Mouse (Mus musculus) lung, postnatal 0 days (tissue): ENCODE measurements around the gene Tango2. TPM values are rescaled to one million over a fixed set of nuclear protein-coding genes. Genes with fewer than 3 reads are reported as not detected.

Experiments used
- ATAC-seq: fragments of 200-750 bp; cut with Nextera tagmentation; 2 replicates; pipeline ENCODE4 v1.8.0; 2017; ENCODE audit warnings: moderate library complexity
- DNase-seq: peaks from one replicate; pipeline ENCODE4 v3.0.0-alpha.2; 2016; ENCODE audit warnings: low spot score
- H3K27ac ChIP-seq: fragments of 300-500 bp; sonication (generic); 2 replicates; pipeline ENCODE4 v1.5.1; 2014; ENCODE audit warnings: antibody characterized with exemption, mild to moderate bottlenecking, low read length, mixed read lengths
- H3K27me3 ChIP-seq: fragments of 300-500 bp; sonication (generic); replicated peaks from 2 replicates; pipeline ENCODE4 v1.6.1; 2014; ENCODE audit warnings: low read length, mixed read lengths; ENCODE audit not compliant: insufficient read depth
- H3K36me3 ChIP-seq: fragments of 300-500 bp; sonication (generic); 2 replicates; pipeline ENCODE4 v1.6.1; 2014; ENCODE audit warnings: low read length, mixed read lengths; ENCODE audit not compliant: insufficient read depth
- H3K4me1 ChIP-seq: fragments of 300-500 bp; sonication (generic); 2 replicates; pipeline ENCODE4 v1.6.1; 2014; ENCODE audit warnings: antibody characterized with exemption, low read depth, low read length, mixed read lengths; ENCODE audit not compliant: insufficient read depth
- H3K4me2 ChIP-seq: fragments of 300-500 bp; sonication (generic); replicated peaks from 2 replicates; pipeline ENCODE4 v1.6.1; 2014; ENCODE audit warnings: low read depth, mild to moderate bottlenecking, low read length, moderate library complexity, mixed read lengths
- H3K4me3 ChIP-seq: fragments of 300-500 bp; sonication (generic); 2 replicates; pipeline ENCODE4 v1.5.1; 2014; ENCODE audit warnings: low read depth, low read length
- H3K9ac ChIP-seq: fragments of 300-500 bp; sonication (generic); replicated peaks from 2 replicates; pipeline ENCODE4 v1.6.1; 2014; ENCODE audit warnings: low read depth, mild to moderate bottlenecking
- H3K9me3 ChIP-seq: fragments of 300-500 bp; sonication (generic); 2 replicates; pipeline ENCODE4 v1.6.1; 2016; ENCODE audit warnings: low read length, mixed read lengths
- CTCF ChIP-seq: IDR thresholded peaks from 2 replicates; pipeline ENCODE4 v1.5.1; 2016; ENCODE audit warnings: antibody characterized with exemption, mild to moderate bottlenecking
- EP300 ChIP-seq: IDR thresholded peaks from 2 replicates; pipeline ENCODE4 v1.6.1; 2016; ENCODE audit warnings: antibody characterized with exemption, mild to moderate bottlenecking, control low read depth
- WGBS: fragments of 180-500 bp; shearing (Covaris S2); extraction: QIAGEN DNeasy Blood & Tissue Kit; methylation state at CpG from one replicate; pipeline ENCODE4 v1.1.7; 2014; 5-methylcytosine and 5-hydroxymethylcytosine counted together
- polyA plus RNA-seq: library from polyadenylated mRNA; unstranded; fragments of >200 nt; fragmentation: Nextera tagmentation; extraction: Ambion mirVana; gene quantifications from 2 replicates; pipeline ENCODE4 v1.2.1, GENCODE M21; 2015

The Tango2 gene
- polyA plus RNA-seq, 1 experiment from 2014 or later, result 25.2 TPM

DNA sequence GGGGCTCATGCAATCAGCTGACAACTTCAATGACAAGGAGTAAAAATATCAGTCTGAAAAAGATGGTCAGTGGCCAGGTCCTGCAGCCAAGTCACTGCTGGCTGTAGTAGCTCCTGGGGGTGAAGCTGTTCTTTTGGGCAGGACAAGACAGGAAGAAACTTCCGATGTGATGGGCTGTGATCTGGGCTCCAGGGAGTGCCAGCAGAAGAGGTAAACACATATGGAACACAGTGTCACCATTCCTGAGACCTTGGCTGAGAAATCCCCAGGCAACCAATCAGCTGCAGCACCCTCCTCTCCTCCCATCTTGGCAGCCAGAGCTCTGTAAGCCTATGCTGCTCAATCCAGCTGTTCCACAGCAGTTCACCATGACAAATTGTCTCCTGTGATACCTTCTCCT, 8.0 kb downstream of the Tango2 start:
- Histone ChIP-seq H3K4me2 (no peak overlapping the region), H3K36me3 (no peaks in the 10 kb centered on the region), H3K27ac (peak overlapping the region; percentile 9), H3K9ac (no peak overlapping the region), H3K4me3 (no peak overlapping the region), H3K27me3 (no peaks in the 10 kb centered on the region), H3K9me3 (no peaks in the 10 kb centered on the region), H3K4me1 (peaks cover 9% of the 10 kb centered on the region; the same call in 1 of the 2 replicates)
- 38% methylated on average over 1 of the region's 1 CpGs for WGBS
- TF ChIP-seq CTCF, result no peak
- TF ChIP-seq EP300, result peak; percentile 92
- DNase-seq (peak; percentile 89), ATAC-seq (peak; percentile 63)

GRCm38 (mm10) chr16:18337261-18337660, 10.6 kb downstream of the Tango2 start:
- Histone ChIP-seq H3K9ac (no peak overlapping the region), H3K27me3 (no peaks in the 10 kb centered on the region), H3K27ac (no peak overlapping the region), H3K4me3 (no peak overlapping the region), H3K36me3 (no peaks in the 10 kb centered on the region), H3K9me3 (no peaks in the 10 kb centered on the region), H3K4me1 (peaks cover 7% of the 10 kb centered on the region; the same call in 1 of the 2 replicates), H3K4me2 (no peak overlapping the region)
- ATAC-seq (no peak), DNase-seq (no peak)
- no peak for TF ChIP-seq EP300
- TF ChIP-seq CTCF, result no peak
- WGBS, result 77% methylated on average over 4 of the region's 4 CpGs

DNA sequence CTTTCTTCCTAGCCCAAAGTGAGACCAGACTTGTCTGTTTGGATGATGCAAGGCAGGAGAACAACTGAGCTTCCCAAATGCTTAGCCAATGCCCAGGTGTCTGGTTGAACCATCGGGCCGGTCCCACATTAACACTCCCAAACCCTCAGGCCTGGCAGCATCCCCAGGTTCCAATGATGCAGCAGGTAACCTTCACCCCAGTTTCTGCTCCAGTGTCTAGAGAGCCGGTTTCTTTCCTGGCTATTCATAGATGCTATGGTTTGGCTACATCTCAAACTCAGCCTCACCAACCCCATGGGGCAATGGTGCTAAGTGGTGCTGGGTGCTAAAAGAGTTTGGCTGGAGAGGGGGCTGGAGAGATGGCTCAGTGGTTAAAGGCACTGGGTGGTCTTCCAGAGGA, 11.9 kb downstream of the Tango2 start:
- Histone ChIP-seq H3K4me1 (0 out of 2 replicates have a peak, but pooled peaks cover 4% of the 10 kb centered on the region), H3K9ac (no peak overlapping the region), H3K9me3 (no peaks in the 10 kb centered on the region), H3K4me3 (no peak overlapping the region), H3K27me3 (no peaks in the 10 kb centered on the region), H3K27ac (no peak overlapping the region), H3K36me3 (no peaks in the 10 kb centered on the region), H3K4me2 (no peak overlapping the region)
- TF ChIP-seq CTCF (no peak), EP300 (no peak)
- 96% methylated on average over 3 of the region's 3 CpGs for WGBS
- DNase-seq, result no peak
- ATAC-seq, result no peak

GRCm38 (mm10) chr16:18333976-18334375, 13.9 kb downstream of the Tango2 start:
- Histone ChIP-seq H3K4me3 (no peak overlapping the region), H3K9me3 (no peaks in the 10 kb centered on the region), H3K27me3 (no peaks in the 10 kb centered on the region), H3K36me3 (no peaks in the 10 kb centered on the region), H3K4me1 (0 out of 2 replicates have a peak, but pooled peaks cover 4% of the 10 kb centered on the region), H3K9ac (no peak overlapping the region), H3K27ac (no peak overlapping the region), H3K4me2 (no peak overlapping the region)
- peak; percentile 25 for DNase-seq
- 61% methylated on average over 3 of the region's 3 CpGs for WGBS
- no peak for ATAC-seq
- TF ChIP-seq CTCF (no peak), EP300 (no peak)

DNA sequence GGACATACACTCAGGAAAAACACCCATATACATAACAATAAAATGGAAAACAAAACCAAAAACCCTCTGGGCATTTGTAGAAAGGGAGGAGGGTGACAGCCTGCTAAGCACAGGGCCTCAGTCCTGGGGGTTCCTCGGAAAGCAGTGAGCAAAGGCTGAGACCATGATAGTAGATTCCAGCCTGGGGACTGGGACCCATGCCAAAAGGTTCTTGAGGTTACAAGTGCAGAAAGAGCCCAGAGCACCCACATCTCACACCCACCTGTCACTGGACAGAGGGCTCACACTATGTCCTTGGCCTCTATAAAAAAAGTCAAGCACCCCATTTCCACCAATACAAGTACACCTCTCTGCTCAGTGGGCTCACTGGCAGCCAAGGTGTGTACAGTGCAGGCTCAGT, 19.4 kb downstream of the Tango2 start:
- H3K27me3 ChIP-seq, result no peaks in the 10 kb centered on the region
- H3K36me3 ChIP-seq, result no peaks in the 10 kb centered on the region
- WGBS, result 47% methylated on average over 1 of the region's 1 CpGs
- H3K4me2 ChIP-seq, result no peak overlapping the region
- no peak overlapping the region for H3K4me3 ChIP-seq
- no peak overlapping the region for H3K27ac ChIP-seq
- no peaks in the 10 kb centered on the region for H3K4me1 ChIP-seq
- no peak for DNase-seq
- H3K9ac ChIP-seq, result no peak overlapping the region
- no peak for TF ChIP-seq EP300
- TF ChIP-seq CTCF, result no peak
- ATAC-seq, result no peak
- H3K9me3 ChIP-seq, result no peaks in the 10 kb centered on the region

DNA sequence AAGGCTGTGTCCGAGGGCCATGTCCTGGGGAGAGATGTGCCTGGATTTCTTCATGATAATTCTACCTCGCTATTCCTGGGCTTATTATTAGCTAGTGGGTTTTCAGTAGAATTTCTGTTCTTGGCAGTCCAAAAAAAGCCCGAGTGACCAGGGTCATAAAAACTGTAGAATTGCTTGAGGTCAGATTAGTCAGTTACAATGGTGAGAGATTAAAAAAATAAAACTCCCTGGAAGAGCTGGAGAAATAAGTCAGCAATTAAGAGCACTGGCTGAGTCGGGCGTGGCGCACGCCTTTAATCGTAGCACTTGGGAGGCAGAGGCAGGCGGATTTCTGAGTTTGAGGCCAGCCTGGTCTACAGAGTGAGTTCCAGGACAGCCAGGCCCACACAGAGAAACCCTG, 20.0 kb downstream of the Tango2 start:
- no peak overlapping the region for H3K4me2 ChIP-seq
- TF ChIP-seq CTCF (no peak), EP300 (no peak)
- no peaks in the 10 kb centered on the region for H3K4me1 ChIP-seq
- ATAC-seq (no peak), DNase-seq (no peak)
- WGBS, result 90% methylated on average over 9 of the region's 9 CpGs
- H3K9me3 ChIP-seq, result no peaks in the 10 kb centered on the region
- H3K27me3 ChIP-seq, result no peaks in the 10 kb centered on the region
- H3K9ac ChIP-seq, result no peak overlapping the region
- H3K27ac ChIP-seq, result no peak overlapping the region
- H3K36me3 ChIP-seq, result no peaks in the 10 kb centered on the region
- H3K4me3 ChIP-seq, result no peak overlapping the region

- Histone ChIP-seq H3K4me2 (no peak overlapping the region), H3K27me3 (no peaks in the 10 kb centered on the region), H3K4me1 (no peaks in the 10 kb centered on the region), H3K36me3 (no peaks in the 10 kb centered on the region), H3K9ac (no peak overlapping the region), H3K4me3 (no peak overlapping the region), H3K27ac (no peak overlapping the region), H3K9me3 (no peaks in the 10 kb centered on the region)
- DNase-seq, result no peak
- TF ChIP-seq EP300 (no peak), CTCF (no peak)
- ATAC-seq, result no peak
- 54% methylated on average over 4 of the region's 4 CpGs for WGBS
Measured at GRCm38 (mm10) chr16:18325741-18326140, 22.2 kb downstream of the Tango2 start.
